Mouse (Mus musculus): Measurements from ENCODE around the gene Neurog1. TPM values are rescaled to one million over a fixed set of nuclear protein-coding genes. Genes with fewer than 3 reads are reported as not detected.

Neurog1 gene
- total RNA-seq, 2 experiments from 2014 or later, result not detected

GRCm38 (mm10) chr13:56222849-56223246 lies 29.1 kb downstream of the Neurog1 start:
- DNase-seq (ENCODE audit: low spot score in 2 of 2), result no peak
- intact Hi-C loops (cut with DNase I), result loop anchor here (5.0 kb wide), 1 partner anchor 34 kb away; no protein-coding TSS in a partner anchor

- DNase-seq (ENCODE audit: low spot score in 2 of 2), result peak in 1 of 2 experiments; percentile 19
- intact Hi-C loops (cut with DNase I), result loop anchor here (5.0 kb wide), 1 partner anchor 35 kb away; no protein-coding TSS in a partner anchor
Observed at GRCm38 (mm10) chr13:56221995-56222848, 29.7 kb downstream of the Neurog1 start.

GRCm38 (mm10) chr13:56221129-56221910 lies 30.6 kb downstream of the Neurog1 start:
- no peak for DNase-seq (ENCODE audit: low spot score in 2 of 2)
- intact Hi-C loops (cut with DNase I), result loop anchor here (5.0 kb wide), 1 partner anchor 36 kb away; no protein-coding TSS in a partner anchor

GRCm38 (mm10) chr13:56219254-56219653 lies 32.7 kb downstream of the Neurog1 start:
- DNase-seq (ENCODE audit: low spot score in 2 of 2), result no peak

GRCm38 (mm10) chr13:56216090-56216489 lies 35.9 kb downstream of the Neurog1 start:
- intact Hi-C loops (cut with DNase I), result no loop called here
- DNase-seq (ENCODE audit: low spot score in 2 of 2), result no peak

More at GRCm38 (mm10) chr13:56219254-56219653, 32.7 kb downstream of the Neurog1 start:
- intact Hi-C loops (cut with DNase I), result no loop called here

DNA sequence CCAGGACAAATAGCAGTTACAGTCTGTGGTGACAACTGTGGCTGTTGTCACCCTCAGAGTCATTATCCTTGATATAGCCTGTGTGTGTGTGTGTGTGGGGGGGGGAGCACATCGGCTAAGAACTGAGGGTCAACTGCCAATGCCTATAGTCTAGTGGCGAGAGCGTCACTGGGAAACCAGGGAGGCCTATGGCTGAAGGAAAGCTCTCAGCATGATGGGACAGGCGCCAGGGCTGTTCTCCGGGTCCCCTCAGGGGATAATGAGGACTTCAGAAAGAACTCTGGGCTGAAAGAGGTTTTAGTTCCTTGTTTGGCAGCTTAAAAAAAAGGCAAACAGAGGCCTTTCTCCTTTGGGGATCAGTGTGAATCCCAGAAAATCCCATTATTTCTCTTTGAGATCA lies 37.3 kb downstream of the Neurog1 start:
- intact Hi-C loops (cut with DNase I), result no loop called here
- no peak for DNase-seq (ENCODE audit: low spot score in 2 of 2)

GRCm38 (mm10) chr13:56209067-56209411 lies 42.9 kb downstream of the Neurog1 start:
- no peak for DNase-seq (ENCODE audit: low spot score in 2 of 2)
- intact Hi-C loops (cut with DNase I), result no loop called here

DNA sequence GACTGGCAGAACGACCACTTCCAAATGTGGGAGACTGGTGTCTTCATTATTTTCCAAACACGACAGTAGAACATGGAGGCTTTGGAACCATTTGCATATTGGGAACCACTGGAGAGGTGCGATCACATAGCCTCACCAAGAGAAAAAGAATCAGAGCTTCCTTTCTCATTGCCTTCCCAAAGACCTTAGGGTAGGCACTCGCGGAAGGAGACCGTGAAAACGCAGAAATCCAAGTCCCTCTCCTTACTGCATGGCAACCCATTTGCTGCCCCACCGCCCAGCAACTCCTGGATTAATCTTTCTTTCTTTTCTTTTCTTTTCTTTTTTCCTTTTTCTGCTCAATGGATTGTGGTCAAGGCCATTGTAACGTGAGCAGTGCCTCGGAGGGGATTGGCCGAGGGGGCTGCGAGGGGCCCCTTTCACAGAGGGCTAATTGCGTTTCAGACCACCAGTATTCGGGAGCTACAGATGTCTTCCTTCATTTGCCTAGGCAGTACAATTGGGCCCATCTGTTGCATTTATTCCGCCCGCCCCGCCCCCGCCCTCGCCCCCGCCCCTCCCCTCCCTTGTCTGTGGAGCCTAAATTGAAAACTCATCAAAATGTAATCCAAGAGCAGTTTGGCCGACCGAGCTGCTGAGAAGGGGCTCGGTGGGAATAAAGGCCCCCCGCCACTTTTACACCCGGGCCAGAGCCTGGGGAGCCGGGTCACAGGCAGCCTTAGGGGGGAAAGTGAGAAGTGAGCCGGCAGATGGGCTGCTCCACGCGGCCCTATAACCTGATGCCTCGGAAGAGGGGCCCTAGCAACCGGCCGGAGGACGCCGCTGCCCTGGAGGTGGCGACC lies 43.5 kb downstream of the Neurog1 start:
- DNase-seq (ENCODE audit: low spot score in 2 of 2), result no peak

More for the DNA sequence above, 43.5 kb downstream of the Neurog1 start:
- intact Hi-C loops (cut with DNase I), result no loop called here

Other genes with a start within 250 kb of the Neurog1 start
- 100 to 1,000 TPM in 1 of 2 experiments, 10 to 100 TPM in 1; 95.3 to 109 TPM for gene H2afy, start 115.8 kb downstream of the Neurog1 start, total RNA-seq (2021)
- gene Tifab, start 73.3 kb downstream of the Neurog1 start, total RNA-seq (2021), result 1 to 10 TPM; 1.8 to 2.3 TPM
- gene Cxcl14, start 44.4 kb upstream of the Neurog1 start, total RNA-seq (2021), result 100 to 1,000 TPM; 134 to 153 TPM
- not detected for gene Gm3045, start 174.4 kb upstream of the Neurog1 start, total RNA-seq (2021)
- gene Slc25a48, start 186.2 kb upstream of the Neurog1 start, total RNA-seq (2021), result under 1 TPM in 1 of 2 experiments, not detected in 1; 0.11 TPM
- gene Il9, start 230.1 kb upstream of the Neurog1 start, total RNA-seq (2021), result not detected